Mouse (Mus musculus) E14TG2a.4 (cell line): Measurements from ENCODE around the gene Unc13c.

Experiments used
- CTCF ChIP-seq: conservative IDR thresholded peaks from 2 replicates; pipeline ENCODE4 v1.5.1; 2014; ENCODE audit warnings: low read length
- NANOG ChIP-seq: IDR thresholded peaks from 2 replicates; pipeline ENCODE4 v1.6.1; 2014; ENCODE audit warnings: borderline replicate concordance, low read length, mixed read lengths

DNA sequence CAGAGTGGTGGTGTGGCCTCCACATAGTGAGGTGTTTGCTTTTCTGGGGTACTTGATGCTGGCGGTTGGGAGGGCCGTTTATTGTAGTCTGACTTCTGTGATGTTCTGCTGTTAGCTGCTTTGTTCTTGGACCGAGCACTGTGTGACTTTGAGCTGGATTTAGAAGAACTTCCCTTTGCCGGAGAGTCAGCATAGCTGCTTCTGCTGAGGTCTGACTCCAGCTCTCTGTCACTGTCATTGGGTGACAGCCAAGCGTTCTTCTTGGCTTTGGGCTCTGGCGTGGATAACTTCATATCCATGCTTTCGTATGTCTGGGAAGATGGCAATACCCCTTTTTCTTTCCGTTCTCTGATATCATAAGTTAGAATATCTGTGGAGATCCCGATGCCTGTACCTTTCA lies 36.8 kb downstream of the Unc13c start:
- no peak for TF ChIP-seq CTCF
- no peak for TF ChIP-seq NANOG
